Mouse (Mus musculus) intestine, embryonic 15.5 days (tissue): ENCODE data around the gene Faap100. TPM values are rescaled to one million over a fixed set of nuclear protein-coding genes. Genes with fewer than 3 reads are reported as not detected.
"Not testable (repeated sequence)": the region's sequence is repeated elsewhere in the genome, so short reads cannot be mapped to it uniquely, and the experiment has no call there.

Experiments used
- ATAC-seq: fragments of 200-750 bp; cut with Nextera tagmentation; 2 replicates; pipeline ENCODE4 v1.8.0; 2017; ENCODE audit warnings: moderate TSS enrichment, moderate library complexity
- H3K27ac ChIP-seq: fragments of 300-500 bp; sonication (generic); 2 replicates; pipeline ENCODE4 v1.5.1; 2015; ENCODE audit warnings: mild to moderate bottlenecking, inconsistent platforms
- H3K27me3 ChIP-seq: fragments of 300-500 bp; sonication (generic); replicated peaks from 2 replicates; pipeline ENCODE4 v1.6.1; 2015; ENCODE audit warnings: inconsistent platforms
- H3K36me3 ChIP-seq: fragments of 300-500 bp; sonication (generic); 2 replicates; pipeline ENCODE4 v1.6.1; 2015; ENCODE audit warnings: inconsistent platforms
- H3K4me1 ChIP-seq: fragments of 300-500 bp; sonication (generic); replicated peaks from 2 replicates; pipeline ENCODE4 v1.6.1; 2015; ENCODE audit warnings: inconsistent platforms
- H3K4me2 ChIP-seq: fragments of 300-500 bp; sonication (generic); replicated peaks from 2 replicates; pipeline ENCODE4 v1.6.1; 2015; ENCODE audit warnings: mild to moderate bottlenecking, inconsistent platforms
- H3K4me3 ChIP-seq: fragments of 300-500 bp; sonication (generic); replicated peaks from 2 replicates; pipeline ENCODE4 v1.5.1; 2015; ENCODE audit warnings: inconsistent platforms
- H3K9ac ChIP-seq: fragments of 300-500 bp; sonication (generic); 2 replicates; pipeline ENCODE4 v1.6.1; 2015; ENCODE audit warnings: inconsistent platforms
- H3K9me3 ChIP-seq: fragments of 300-500 bp; sonication (generic); 2 replicates; pipeline ENCODE4 v1.6.1; 2016; ENCODE audit warnings: inconsistent platforms
- WGBS: fragments of 180-500 bp; shearing (Covaris S2); methylation state at CpG from one replicate; pipeline ENCODE4 v1.1.7; 2015; 5-methylcytosine and 5-hydroxymethylcytosine counted together
- polyA plus RNA-seq: library from polyadenylated mRNA; unstranded; fragments of >200 nt; fragmentation: Nextera tagmentation; extraction: Ambion mirVana; gene quantifications from 2 replicates; pipeline ENCODE4 v1.2.1, GENCODE M21; 2015

Gene Faap100
- polyA plus RNA-seq, 1 experiment from 2014 or later, result 24.2 TPM

DNA sequence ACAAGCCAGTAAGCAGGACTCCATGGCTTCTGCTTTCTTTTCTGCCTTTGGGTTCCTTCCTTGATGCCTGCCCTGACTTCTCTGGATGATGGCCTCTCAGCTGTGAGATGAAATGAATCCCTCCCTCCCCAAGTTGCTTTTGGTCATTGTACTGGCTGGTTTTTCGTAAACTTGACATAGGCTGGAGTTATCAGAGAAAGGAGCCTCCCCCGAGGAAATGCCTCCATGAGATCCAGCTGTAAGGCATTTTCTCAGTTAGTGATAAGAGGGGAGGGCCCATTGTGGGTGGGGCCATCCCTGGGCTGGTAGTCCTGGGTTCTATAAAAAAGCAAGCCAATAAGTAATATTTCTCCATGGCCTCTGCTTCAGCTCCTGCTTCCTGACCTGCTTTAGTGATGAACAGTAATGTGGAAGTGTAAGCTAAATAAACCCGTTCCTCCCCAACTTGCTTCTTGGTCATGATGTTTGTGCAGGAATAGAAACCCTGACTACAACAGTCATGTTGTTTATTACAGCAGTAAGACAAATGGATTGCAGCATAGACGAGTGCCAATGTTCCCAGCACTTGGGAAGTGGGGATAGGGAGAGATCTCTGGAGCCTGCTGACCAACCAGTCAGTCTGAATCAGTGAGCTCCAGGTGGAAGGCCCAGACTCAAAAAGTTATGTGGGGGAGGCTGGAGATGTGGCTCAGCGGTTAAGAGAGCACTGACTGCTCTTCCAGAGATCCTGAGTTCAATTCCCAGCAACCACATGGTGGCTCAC, 23.1 kb downstream of the Faap100 start:
- H3K9me3 ChIP-seq, result no peaks in the 10 kb centered on the region
- H3K9ac ChIP-seq, result no peak overlapping the region
- no peaks in the 10 kb centered on the region for H3K36me3 ChIP-seq
- no peak for ATAC-seq
- H3K4me1 ChIP-seq, result peaks cover 77% of the 10 kb centered on the region
- no peak overlapping the region for H3K4me3 ChIP-seq
- no peaks in the 10 kb centered on the region for H3K27me3 ChIP-seq
- 36% methylated on average over 5 of the region's 5 CpGs for WGBS
- H3K4me2 ChIP-seq, result no peak overlapping the region
- H3K27ac ChIP-seq, result peak overlapping the region; percentile 39; the same call in 1 of the 2 replicates

DNA sequence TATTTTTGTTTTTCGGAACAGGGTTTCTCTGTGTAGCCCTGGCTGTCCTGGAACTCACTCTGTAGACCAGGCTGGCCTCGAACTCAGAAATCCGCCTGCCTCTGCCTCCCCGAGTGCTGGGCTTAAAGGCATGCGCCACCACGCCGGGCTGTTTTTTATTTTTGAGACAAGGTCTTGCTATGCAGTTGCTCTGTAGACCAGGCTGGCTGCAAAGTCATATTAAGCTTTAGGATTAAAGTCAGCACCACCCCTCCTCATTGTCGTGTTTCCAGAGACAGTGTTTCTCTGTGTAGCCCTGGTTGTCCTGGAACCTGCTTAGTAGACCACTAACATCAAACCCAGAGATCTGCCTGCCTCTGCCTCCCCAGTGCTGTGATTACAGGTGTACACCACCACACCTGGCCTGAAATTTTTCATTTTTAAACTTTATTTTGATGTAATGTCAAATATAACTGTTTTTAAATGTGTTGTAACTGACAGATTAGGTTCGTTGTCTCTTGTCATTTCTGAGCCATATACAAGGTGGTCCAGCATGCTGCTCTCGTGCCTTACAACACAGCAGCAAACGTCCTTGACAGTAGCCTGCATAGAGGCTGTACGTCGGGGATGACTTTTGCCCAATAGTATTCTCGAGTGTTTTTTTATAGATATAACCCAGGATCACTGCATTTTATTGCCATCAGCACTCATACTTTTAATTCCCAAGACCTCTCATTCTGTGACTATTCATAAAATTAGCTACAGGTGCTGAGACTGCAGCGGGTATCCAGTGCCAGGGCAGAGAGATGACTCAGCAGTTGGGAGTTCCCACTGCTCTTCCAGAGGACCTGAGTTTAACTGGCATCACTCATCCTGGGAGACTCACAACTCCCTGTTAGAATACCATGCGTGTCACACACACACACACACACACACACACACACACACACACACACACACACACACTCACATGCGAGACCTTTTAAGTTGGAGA, 24.0 kb downstream of the Faap100 start:
- Histone ChIP-seq H3K4me2 (no peak overlapping the region), H3K9ac (no peak overlapping the region), H3K27me3 (no peaks in the 10 kb centered on the region), H3K27ac (peak overlapping the region; percentile 39; the same call in 1 of the 2 replicates), H3K36me3 (no peaks in the 10 kb centered on the region), H3K9me3 (no peaks in the 10 kb centered on the region), H3K4me3 (no peak overlapping the region), H3K4me1 (peaks cover 71% of the 10 kb centered on the region)
- 85% methylated on average over 17 of the region's 17 CpGs for WGBS
- no peak for ATAC-seq

DNA sequence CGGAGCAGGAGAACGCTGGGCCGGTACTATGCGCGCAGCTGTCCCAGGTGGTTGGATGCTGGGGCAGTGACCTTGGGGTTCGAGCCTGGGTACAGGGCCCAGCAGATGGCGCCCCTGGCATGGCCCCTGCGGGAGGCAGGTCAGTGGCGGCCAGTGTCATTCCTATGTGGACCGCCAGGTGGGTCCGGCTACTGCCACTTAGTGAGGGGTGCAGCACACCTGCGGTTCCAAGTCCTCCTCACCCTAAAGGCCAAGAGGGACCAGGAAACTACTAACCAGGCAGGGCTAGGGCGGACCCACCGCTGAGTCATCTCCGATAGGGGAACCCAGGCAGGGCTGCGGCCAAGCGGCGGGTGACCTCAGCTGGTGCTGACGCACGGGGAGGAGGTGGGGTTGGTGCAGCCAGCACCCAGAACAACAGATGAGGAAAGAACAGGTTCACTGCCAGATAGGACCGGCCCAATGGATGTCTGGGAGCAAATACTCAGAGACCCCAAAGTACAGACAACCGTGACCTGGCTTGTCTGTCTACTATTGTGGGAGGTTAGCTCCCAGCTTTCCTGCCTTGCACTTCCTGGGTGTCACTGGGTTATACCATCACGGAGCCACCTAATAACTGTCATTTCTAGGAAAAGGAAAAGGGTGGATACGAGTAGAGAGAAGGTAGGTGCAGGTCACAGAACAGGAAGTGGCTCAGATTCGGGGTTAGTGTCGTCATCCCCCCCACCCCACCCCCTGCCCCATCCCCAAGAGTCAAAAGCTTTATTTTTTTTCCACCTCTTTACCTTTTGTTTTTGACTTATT, 24.9 kb downstream of the Faap100 start:
- Histone ChIP-seq H3K4me2 (peak overlapping the region; percentile 40), H3K4me3 (no peak overlapping the region), H3K27me3 (no peaks in the 10 kb centered on the region), H3K36me3 (no peaks in the 10 kb centered on the region), H3K9me3 (no peaks in the 10 kb centered on the region), H3K4me1 (peaks cover 64% of the 10 kb centered on the region), H3K27ac (peak overlapping the region; percentile 81; the same call in 1 of the 2 replicates), H3K9ac (no peak overlapping the region)
- 24% methylated on average over 26 of the region's 26 CpGs for whole genome bisulfite sequencing
- ATAC-seq, result peak; percentile 52

DNA sequence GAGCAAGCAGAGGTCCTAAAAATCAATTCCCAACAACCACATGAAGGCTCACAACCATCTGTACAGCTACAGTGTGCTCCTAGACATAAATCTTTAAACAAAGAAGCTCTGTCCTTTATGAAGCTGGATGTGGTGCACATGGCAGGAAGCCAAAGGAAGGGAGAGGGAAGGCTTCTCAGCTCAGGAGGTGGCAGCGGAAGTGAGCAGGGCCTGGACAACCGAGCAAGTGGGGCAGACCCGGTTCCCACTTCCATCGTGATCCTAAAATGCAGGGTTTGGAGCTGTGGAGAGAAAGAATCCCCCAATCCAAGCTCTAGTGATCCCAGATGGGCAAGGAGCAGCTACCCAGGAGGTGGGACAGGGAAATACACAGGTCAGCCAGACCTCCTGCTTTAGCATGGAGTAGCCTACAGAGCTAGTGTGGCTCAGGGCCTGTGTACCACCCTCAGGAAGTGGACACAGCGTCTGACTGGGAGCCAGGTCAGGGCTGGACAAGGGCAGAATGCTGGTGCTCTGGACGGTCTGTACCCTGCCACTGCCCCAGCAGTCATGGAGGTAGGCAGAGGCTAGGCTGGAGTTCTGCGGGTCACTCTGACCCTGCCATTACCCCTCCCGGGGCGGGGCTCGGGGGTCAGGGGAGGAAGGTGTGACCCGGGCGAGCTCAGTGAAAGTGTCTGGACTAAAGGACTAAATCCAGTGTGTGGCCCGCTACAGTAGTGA, 25.8 kb downstream of the Faap100 start:
- H3K27ac ChIP-seq, result peak overlapping the region; percentile 100
- 0 out of 2 replicates have a peak overlapping the region, but pooled peaks have one; percentile 20 for H3K9ac ChIP-seq
- no peaks in the 10 kb centered on the region for H3K36me3 ChIP-seq
- WGBS, result 55% methylated on average over 13 of the region's 13 CpGs
- no peak for ATAC-seq
- H3K4me1 ChIP-seq, result peaks cover 54% of the 10 kb centered on the region
- no peak overlapping the region for H3K4me3 ChIP-seq
- H3K27me3 ChIP-seq, result no peaks in the 10 kb centered on the region
- no peak overlapping the region for H3K4me2 ChIP-seq
- H3K9me3 ChIP-seq, result no peaks in the 10 kb centered on the region

DNA sequence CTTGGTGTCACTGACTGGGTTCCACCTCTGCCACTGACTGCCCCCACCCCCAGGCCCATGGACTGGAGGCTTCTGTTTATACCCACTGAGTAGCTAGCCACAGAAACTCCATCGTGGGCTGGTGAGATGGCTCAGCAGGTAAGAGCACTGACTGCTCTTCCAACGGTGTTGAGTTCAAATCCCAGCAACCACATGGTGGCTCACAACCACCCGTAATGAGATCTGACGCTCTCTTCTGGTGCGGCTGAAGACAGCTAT, 26.5 kb downstream of the Faap100 start:
- not testable (repeated sequence) for H3K9ac ChIP-seq, H3K4me2 ChIP-seq, ATAC-seq, H3K27me3 ChIP-seq, H3K4me3 ChIP-seq, H3K36me3 ChIP-seq, H3K9me3 ChIP-seq
- H3K27ac ChIP-seq, result peak overlapping the region; percentile 100
- H3K4me1 ChIP-seq, result peaks cover 50% of the 10 kb centered on the region
- 79% methylated on average over 5 of the region's 5 CpGs for WGBS

DNA sequence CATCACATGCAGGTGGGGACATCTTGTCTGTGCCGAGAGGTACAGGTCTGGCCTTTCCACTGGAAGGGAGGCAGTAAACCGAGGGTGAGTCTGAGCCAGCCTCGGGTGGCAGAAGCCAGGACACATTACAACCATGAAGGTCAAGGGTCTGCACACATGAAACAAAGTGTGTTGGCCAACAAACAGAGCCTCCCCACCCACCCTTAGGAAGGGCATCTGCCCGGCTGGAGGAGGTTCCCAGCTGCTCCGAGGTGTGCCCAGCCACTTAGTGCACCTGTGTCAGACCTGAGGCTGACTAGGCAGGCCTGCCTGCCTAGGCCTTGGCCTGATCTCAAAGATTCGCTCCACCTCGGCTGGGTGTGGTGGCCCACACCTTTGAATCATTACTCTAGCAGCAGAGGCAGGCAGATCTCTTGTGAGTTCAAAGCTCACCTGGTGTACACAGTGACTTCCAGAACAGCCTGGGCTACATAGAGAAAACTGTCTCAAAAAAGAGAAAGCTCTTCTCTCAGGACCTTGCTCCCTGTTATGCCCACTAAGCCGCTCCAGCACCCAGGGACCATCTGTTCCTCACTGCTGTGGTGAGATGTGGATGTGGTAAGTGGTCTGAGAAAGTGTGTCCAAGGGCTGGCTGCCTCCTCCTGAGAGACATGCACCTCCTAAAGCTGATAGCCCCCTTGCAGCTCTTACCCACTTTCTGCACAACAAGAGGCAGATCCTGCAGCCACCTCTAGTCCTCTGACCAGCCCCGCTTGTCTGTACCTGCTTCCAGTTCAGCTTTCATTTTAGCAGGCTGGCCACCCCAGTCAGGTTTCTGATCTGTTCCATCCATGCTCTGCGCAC, 27.1 kb downstream of the Faap100 start:
- no peaks in the 10 kb centered on the region for H3K36me3 ChIP-seq
- WGBS, result 69% methylated on average over 10 of the region's 10 CpGs
- peak overlapping the region; percentile 77 for H3K4me2 ChIP-seq
- H3K4me3 ChIP-seq, result no peak overlapping the region
- H3K9ac ChIP-seq, result no peak overlapping the region
- H3K9me3 ChIP-seq, result no peaks in the 10 kb centered on the region
- H3K4me1 ChIP-seq, result peaks cover 49% of the 10 kb centered on the region
- H3K27ac ChIP-seq, result peak overlapping the region; percentile 100
- H3K27me3 ChIP-seq, result no peaks in the 10 kb centered on the region
- no peak for ATAC-seq

DNA sequence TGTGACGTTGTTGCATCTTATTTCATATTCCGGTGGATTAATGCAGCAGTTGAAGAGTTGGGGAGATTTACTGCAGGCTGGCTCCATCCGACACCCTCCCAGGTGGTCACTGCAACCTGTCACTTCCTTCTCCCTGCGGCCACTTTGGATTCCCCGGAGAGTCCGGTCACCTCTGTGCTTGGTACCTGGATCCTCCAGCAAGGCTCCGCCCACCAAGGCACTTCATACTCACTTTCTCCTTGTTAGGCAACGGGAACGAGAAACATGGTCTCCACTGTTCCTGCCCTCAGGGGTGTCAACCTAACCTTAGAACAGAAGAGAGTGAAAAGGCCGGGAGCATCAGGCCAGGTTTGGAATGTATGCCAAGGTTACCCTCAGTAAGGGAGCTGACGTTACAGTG, 27.9 kb downstream of the Faap100 start:
- Histone ChIP-seq H3K4me3 (peak overlapping the region; percentile 99), H3K4me2 (peak overlapping the region; percentile 77), H3K4me1 (peaks cover 45% of the 10 kb centered on the region), H3K27me3 (no peaks in the 10 kb centered on the region), H3K9ac (peak overlapping the region; percentile 97), H3K9me3 (no peaks in the 10 kb centered on the region), H3K27ac (peak overlapping the region; percentile 100), H3K36me3 (no peaks in the 10 kb centered on the region)
- 14% methylated on average over 11 of the region's 11 CpGs for WGBS
- no peak for ATAC-seq

DNA sequence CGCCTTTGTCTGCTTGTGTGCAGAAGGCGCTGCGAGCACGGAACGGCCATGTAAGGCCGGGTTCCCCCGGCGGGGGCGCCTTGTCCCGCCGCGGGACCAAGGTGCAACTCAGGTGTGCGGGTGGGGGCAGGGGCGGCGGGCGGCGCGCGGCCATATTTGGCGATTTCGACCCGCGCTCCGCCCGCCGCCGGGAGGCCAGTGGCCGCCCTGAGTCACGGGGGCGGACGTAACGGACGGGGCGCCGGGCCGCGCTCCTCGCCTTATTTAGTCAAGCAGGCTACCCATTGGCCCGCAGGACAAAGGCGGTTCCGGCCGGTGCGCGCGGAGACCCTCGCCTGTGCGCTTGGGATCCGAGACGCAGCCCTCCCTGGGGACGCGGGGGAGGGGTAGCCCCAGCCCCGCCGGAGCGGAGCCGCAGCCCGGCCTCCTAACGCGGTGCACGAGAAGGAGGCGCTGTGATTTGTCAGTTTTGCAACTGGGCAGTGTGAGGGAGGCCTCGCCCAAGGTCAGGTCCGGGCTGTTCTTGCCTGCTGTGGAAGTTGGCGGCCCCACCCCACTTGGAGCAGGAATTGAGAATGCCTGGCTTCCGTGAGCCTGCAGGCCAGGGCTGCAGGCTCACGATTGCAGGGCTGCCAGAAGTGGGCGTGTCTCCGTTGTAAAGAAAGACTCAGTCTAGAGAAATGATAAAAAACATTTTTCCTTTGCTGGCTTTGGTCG, 28.4 kb downstream of the Faap100 start:
- peak overlapping the region; percentile 97 for H3K9ac ChIP-seq
- peak; percentile 75 for ATAC-seq
- peak overlapping the region; percentile 100 for H3K27ac ChIP-seq
- 0 out of 2 replicates have a peak, but pooled peaks cover 3% of the 10 kb centered on the region for H3K36me3 ChIP-seq
- peaks cover 42% of the 10 kb centered on the region for H3K4me1 ChIP-seq
- peak overlapping the region; percentile 77 for H3K4me2 ChIP-seq
- H3K9me3 ChIP-seq, result no peaks in the 10 kb centered on the region
- no peaks in the 10 kb centered on the region for H3K27me3 ChIP-seq
- peak overlapping the region; percentile 99 for H3K4me3 ChIP-seq
- WGBS, result 1% methylated on average over 67 of the region's 68 CpGs

DNA sequence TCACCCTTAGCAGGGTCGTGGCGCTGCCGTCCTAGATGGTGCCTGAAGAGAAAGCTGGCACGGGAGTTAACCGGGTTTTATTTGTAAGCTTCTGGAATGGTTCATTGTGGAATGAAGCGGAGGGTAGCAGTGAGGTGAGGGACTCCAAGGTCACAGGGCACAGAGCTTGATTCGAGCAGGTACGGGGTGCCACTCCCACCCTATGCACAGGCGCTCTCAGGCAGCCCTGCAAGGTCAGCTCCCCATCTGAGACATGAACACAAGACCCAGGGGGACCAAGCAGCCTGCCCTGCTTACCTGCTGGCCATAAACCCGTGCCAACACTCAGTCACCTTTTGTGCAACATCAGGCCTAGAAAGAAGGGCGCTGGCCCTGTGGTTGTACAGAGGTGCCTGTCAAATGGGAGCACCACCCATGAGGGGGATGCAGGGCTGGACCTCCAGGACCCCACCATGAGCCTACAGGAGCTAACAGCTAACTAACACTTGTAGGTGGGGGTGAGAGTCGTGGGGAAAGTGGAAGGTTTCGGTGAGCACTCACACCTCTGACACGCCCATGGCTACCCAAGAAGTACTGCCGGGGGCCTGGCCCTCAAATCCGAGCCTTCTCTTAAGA, 29.1 kb downstream of the Faap100 start:
- Histone ChIP-seq H3K27me3 (no peaks in the 10 kb centered on the region), H3K4me3 (peak overlapping the region; percentile 99), H3K36me3 (0 out of 2 replicates have a peak, but pooled peaks cover 5% of the 10 kb centered on the region), H3K9ac (peak overlapping the region; percentile 97), H3K9me3 (no peaks in the 10 kb centered on the region), H3K4me2 (peak overlapping the region; percentile 77), H3K4me1 (peaks cover 39% of the 10 kb centered on the region), H3K27ac (peak overlapping the region; percentile 100)
- 0 out of 2 replicates have a peak, but pooled peaks have one; percentile 13 for ATAC-seq
- WGBS, result 4% methylated on average over 16 of the region's 16 CpGs
